Mouse (Mus musculus) C2C12 (cell line): Measurements from ENCODE around the gene Stau1. TPM values are rescaled to one million over a fixed set of nuclear protein-coding genes. Genes with fewer than 3 reads are reported as not detected.

ENCODE experiments used
- H3K27me3 ChIP-seq: one replicate; pipeline ENCODE4 v1.6.1; 2011; ENCODE audit not compliant: control insufficient read depth, insufficient read depth, insufficient read length
- H3K36me3 ChIP-seq: one replicate; pipeline ENCODE4 v1.6.1; 2011; ENCODE audit not compliant: control insufficient read depth, insufficient read depth
- H3K4me3 ChIP-seq: one replicate; pipeline ENCODE4 v1.5.1; 2011; ENCODE audit warnings: mild to moderate bottlenecking, control low read depth; ENCODE audit not compliant: poor library complexity, insufficient read depth, severe bottlenecking
- H3K79me2 ChIP-seq: one replicate; pipeline ENCODE4 v1.6.1; 2011; ENCODE audit not compliant: control insufficient read depth, insufficient read depth
- H3K79me3 ChIP-seq: one replicate; pipeline ENCODE4 v1.6.1; 2011; ENCODE audit warnings: low read depth, control low read depth
- H3ac ChIP-seq: one replicate; pipeline ENCODE3; 2011; ENCODE audit warnings: low read depth; ENCODE audit not compliant: control insufficient read depth, insufficient read length
- CEBPB ChIP-seq: IDR thresholded peaks from one replicate; pipeline ENCODE4 v1.6.1; 2011; ENCODE audit warnings: low read depth, mild to moderate bottlenecking, control low read depth, moderate library complexity
- CTCF ChIP-seq: IDR thresholded peaks from one replicate; pipeline ENCODE4 v1.5.1; 2011; ENCODE audit not compliant: control insufficient read depth, insufficient read depth, insufficient read length
- FOSL1 ChIP-seq: IDR thresholded peaks from one replicate; pipeline ENCODE4 v1.8.0; 2011; ENCODE audit warnings: mild to moderate bottlenecking, low read length; ENCODE audit not compliant: poor library complexity, insufficient read depth, severe bottlenecking
- MAX ChIP-seq: IDR thresholded peaks from one replicate; pipeline ENCODE4 v1.6.1; 2011; ENCODE audit warnings: mild to moderate bottlenecking, control low read depth
- MYOD1 ChIP-seq: IDR thresholded peaks from one replicate; pipeline ENCODE4 v1.6.1; 2011; ENCODE audit warnings: low read depth; ENCODE audit not compliant: control insufficient read depth, insufficient read length
- MYOG ChIP-seq: IDR thresholded peaks from one replicate; pipeline ENCODE4 v1.6.1; 2011; ENCODE audit not compliant: control insufficient read depth, insufficient read length; ENCODE audit errors: extremely low read depth
- USF1 ChIP-seq: IDR thresholded peaks from one replicate; pipeline ENCODE4 v1.6.1; 2011; ENCODE audit warnings: low read depth, mild to moderate bottlenecking, control low read depth, moderate library complexity
- polyA plus RNA-seq: library from polyadenylated mRNA; unstranded; fragments of >200 nt; fragmentation: generic; extraction: Trizol; gene quantifications from one replicate; pipeline ENCODE4 v1.2.1, GENCODE M21; 2012; ENCODE audit warnings: missing spikeins

The Stau1 gene
- polyA plus RNA-seq, 1 experiment, result 53.4 TPM

DNA sequence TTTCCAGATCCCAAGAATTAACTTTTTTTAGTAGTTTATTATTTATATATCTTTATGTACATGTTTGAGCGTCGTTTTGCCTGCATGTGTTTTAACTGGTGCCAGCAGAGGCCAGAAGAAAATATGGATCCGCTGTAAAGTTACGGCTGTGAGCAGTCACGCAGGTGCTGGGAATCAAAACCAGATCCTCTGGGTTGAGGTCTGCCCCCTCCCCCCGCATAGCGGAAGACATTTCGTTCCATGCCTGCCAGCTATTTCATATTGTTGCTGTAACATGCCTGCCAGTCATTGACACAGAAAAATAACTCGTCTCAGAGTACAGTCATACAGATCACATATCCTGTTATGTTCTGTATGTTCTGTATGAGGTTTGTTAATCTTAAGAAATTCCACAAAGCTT lies 5.4 kb upstream of the Stau1 start:
- TF ChIP-seq USF1 (no peak), CEBPB (no peak), MYOG (no peak), MAX (no peak), CTCF (no peak), MYOD1 (no peak), FOSL1 (no peak)
- no peaks in the 10 kb centered on the region for H3K79me3 ChIP-seq
- no peak overlapping the region for H3K4me3 ChIP-seq
- no peak overlapping the region for H3ac ChIP-seq
- no peaks in the 10 kb centered on the region for H3K36me3 ChIP-seq
- H3K27me3 ChIP-seq, result peaks cover 4% of the 10 kb centered on the region
- no peaks in the 10 kb centered on the region for H3K79me2 ChIP-seq

DNA sequence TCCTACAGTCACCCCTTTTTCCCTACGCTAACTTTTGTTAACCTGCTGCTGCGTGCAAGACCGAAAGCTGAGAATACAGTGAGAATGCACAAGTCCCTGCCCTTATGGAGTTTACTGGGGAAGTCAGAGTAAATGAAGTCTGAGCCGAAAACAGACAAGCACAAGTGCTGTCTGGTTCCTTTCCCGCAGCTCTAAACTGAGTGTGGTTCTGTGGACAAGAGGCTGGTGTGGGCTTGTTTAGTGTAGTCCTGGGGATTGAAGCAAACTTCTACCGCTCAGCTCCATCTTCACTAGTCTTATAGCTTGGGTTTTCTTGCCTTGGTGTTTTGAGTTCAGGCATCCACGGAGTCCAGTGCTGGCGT lies 415 bp upstream of the Stau1 start:
- Histone ChIP-seq H3K36me3 (no peaks in the 10 kb centered on the region), H3K79me2 (peaks cover 46% of the 10 kb centered on the region), H3K79me3 (peaks cover 39% of the 10 kb centered on the region), H3ac (peak overlapping the region; percentile 64), H3K4me3 (peak overlapping the region; percentile 84), H3K27me3 (no peaks in the 10 kb centered on the region)
- TF ChIP-seq USF1 (no peak), FOSL1 (no peak), MYOG (no peak), CTCF (no peak), MAX (no peak), CEBPB (no peak), MYOD1 (no peak)

DNA sequence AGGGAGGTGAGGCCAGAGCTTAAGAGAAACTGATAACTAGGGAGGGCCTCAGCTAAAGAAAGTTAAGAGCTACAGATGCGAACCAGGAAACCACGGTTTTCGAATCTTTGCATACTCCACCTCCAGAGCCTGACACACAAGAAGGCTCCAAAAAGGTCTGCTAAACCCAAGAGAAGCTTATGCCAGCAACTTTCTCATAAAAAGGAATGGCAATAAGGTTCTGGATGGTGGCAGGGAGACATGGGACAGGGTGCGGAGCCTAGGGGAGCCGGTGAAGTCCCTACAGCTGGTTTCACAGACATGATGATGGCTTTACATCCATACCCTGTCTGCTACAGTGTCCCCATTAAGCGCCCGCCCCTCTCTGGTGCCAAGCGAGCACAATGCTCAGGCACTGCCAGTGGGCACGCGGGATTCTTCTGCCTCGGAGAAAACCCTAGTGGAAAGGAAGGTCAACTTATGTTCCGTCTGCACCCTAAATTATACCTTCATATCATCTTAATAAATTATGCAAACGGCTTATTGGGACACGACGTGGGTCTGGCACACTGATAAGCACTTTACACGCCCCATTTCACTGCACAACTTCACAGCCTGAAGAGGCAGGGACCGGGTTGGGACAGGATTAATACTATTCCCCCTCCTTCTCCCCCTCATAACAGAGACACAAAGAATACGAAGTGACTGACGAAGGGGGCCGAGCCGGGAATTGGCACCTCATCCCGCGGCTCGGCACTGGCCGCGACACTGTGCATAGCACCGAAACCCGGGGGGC lies 891 bp downstream of the Stau1 start:
- TF ChIP-seq MYOG (no peak), MAX (no peak), CTCF (no peak), USF1 (no peak), CEBPB (no peak), FOSL1 (no peak), MYOD1 (no peak)
- peaks cover 59% of the 10 kb centered on the region for H3K79me2 ChIP-seq
- H3K4me3 ChIP-seq, result peak overlapping the region; percentile 84

DNA sequence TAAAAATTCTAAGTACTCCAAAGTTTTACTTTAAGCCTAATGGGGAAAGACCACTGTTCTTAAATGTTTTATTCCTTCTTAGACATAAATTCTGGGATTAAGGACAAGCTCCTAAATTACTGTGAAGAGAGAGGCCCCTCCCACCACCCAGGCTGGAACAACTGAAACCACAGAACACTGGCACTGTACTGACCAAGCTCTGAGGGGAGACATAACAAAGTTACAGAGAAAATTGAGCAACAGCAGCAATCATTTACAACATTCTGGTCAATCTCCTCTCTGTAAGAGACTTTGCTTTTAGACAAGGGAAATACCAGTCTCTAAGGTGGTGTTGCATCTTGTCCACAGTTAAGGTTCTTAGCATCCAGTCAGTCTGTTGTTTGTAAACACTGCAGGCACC lies 4.2 kb downstream of the Stau1 start:
- no peaks in the 10 kb centered on the region for H3K36me3 ChIP-seq
- TF ChIP-seq CEBPB, result peak; percentile 73
- no peak for TF ChIP-seq CTCF
- no peaks in the 10 kb centered on the region for H3K27me3 ChIP-seq
- H3K4me3 ChIP-seq, result no peak overlapping the region
- H3K79me2 ChIP-seq, result peaks cover 91% of the 10 kb centered on the region
- H3K79me3 ChIP-seq, result peaks cover 80% of the 10 kb centered on the region
- H3ac ChIP-seq, result no peak overlapping the region

More for the DNA sequence above, 891 bp downstream of the Stau1 start:
- Histone ChIP-seq H3K36me3 (no peaks in the 10 kb centered on the region), H3K79me3 (peaks cover 52% of the 10 kb centered on the region), H3K27me3 (no peaks in the 10 kb centered on the region), H3ac (peak overlapping the region; percentile 87)

DNA sequence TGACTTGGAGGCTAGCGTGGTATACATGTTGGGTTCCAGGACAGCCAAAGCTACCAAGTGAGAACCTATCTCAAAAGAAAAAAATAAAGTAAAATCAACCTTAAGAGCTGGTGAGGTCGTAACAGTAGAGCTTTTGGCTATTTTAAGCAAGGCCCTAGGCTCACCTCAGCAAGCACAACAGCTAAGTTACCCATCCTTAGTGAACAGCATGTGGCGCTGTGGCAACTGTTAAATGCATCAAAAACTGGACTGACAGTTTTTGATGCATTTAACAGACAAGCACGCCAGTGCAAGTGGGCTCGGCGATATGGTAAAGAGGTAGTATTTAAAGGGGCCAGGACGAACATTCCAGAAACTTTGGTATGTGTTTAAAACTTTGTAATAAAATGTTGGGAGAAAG lies 5.2 kb downstream of the Stau1 start:
- no peak overlapping the region for H3ac ChIP-seq
- TF ChIP-seq MYOD1 (no peak), MAX (no peak), FOSL1 (no peak), CTCF (no peak), MYOG (no peak), USF1 (no peak), CEBPB (no peak)
- H3K4me3 ChIP-seq, result no peak overlapping the region
- H3K36me3 ChIP-seq, result no peaks in the 10 kb centered on the region
- H3K79me3 ChIP-seq, result peaks cover 90% of the 10 kb centered on the region
- H3K79me2 ChIP-seq, result peaks cover 100% of the 10 kb centered on the region
- no peaks in the 10 kb centered on the region for H3K27me3 ChIP-seq

DNA sequence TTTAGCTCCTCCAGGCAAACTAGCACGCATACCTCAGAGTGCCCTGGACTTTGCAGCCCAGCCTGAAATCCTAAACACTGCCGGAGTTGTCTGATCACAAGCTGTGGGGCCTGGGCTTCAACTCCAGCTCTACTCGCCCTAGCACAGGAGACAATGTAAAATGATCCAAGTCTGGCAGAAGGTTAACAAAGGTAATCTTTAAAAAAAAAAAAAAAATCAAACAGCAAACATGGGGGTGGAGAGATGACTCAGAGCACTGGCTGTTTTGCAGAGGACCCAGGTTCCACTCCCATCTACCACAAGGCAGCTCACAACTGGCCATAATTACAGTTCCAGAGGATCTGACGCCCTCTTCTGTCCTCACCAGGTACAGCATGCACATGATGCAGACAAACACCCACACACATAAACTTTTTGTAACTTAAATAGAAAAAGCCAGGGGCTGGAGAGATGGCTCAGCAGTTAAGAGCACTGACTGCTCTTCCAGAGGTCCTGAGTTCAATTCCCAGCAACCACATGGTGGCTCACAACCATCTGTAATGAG lies 12.7 kb downstream of the Stau1 start:
- Histone ChIP-seq H3K79me2 (peaks cover 98% of the 10 kb centered on the region), H3K4me3 (no peak overlapping the region), H3K27me3 (no peaks in the 10 kb centered on the region), H3K36me3 (no peaks in the 10 kb centered on the region), H3ac (no peak overlapping the region), H3K79me3 (peaks cover 81% of the 10 kb centered on the region)
- TF ChIP-seq FOSL1 (no peak), MAX (no peak), CEBPB (no peak), MYOD1 (no peak), MYOG (no peak), CTCF (no peak), USF1 (no peak)
